20 mouse cellular contexts compared by ENCODE assay signal in the genomic region with DNA sequence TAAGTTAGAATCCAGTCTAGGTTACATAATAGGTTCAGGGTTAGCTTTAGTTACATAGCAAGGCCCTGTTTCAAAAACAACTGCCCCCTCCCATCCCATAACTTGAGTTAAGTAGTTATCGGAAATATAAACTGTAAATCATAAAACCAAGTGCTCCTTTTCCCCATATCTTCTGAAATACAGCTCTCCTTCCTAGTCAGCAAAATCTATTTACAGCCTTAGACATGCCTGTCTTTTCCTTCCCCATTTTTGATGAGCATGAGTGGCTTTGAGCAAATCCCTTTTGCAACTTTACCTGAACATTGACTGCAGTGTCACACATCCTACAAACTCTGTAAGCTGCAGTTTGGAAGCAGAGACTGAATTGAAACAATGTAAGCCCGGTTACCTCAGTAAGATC.
"Had no signal": no experiment of that assay in that cellular context is flagged by ENCODE, and none has a peak within 500 bp of the region (broad histone marks: within the 10 kb centered on the region; RNA-seq: fewer than 3 reads in every experiment).

No protein-coding gene starts in this region.

- DNase-seq: kidney, adult 11 months; kidney, adult 8-10 months; kidney, postnatal 14 days; kidney, postnatal 4 days; liver, postnatal 0 days; lung, embryonic 14.5 days; midbrain, embryonic 14.5 days; right cerebral cortex, postnatal 14 days; right cerebral cortex, postnatal 4 days; thymus, adult 2 months; thymus, postnatal 14 days; thymus, postnatal 4 days had no signal

- H3K4me1 ChIP-seq: kidney, embryonic 15.5 days; limb, embryonic 12.5 days; limb, embryonic 15.5 days; midbrain, embryonic 10.5 days had no signal

- ATAC-seq: liver, postnatal 0 days; lung, postnatal 0 days had no signal

- H3K9ac ChIP-seq: kidney, embryonic 15.5 days; limb, embryonic 12.5 days; limb, embryonic 15.5 days; liver, embryonic 14.5 days; liver, postnatal 0 days; lung, embryonic 14.5 days had no signal

- H3K4me2 ChIP-seq: kidney, embryonic 15.5 days; limb, embryonic 12.5 days; limb, embryonic 15.5 days; liver, embryonic 11.5 days; lung, embryonic 14.5 days had no signal

- H3K36me3 ChIP-seq: kidney, embryonic 15.5 days; limb, embryonic 12.5 days; limb, embryonic 15.5 days; midbrain, embryonic 10.5 days had no signal

- H3K27ac ChIP-seq: kidney, embryonic 15.5 days; limb, embryonic 12.5 days; limb, embryonic 15.5 days; liver, embryonic 14.5 days; midbrain, embryonic 10.5 days; stomach, postnatal 0 days had no signal

- H3K4me3 ChIP-seq: kidney, embryonic 15.5 days; limb, embryonic 12.5 days; limb, embryonic 15.5 days; midbrain, embryonic 10.5 days had no signal

- H3K27me3 ChIP-seq: kidney, embryonic 15.5 days; limb, embryonic 12.5 days; limb, embryonic 15.5 days had no signal

- H3K9me3 ChIP-seq: kidney, embryonic 15.5 days; limb, embryonic 12.5 days; limb, embryonic 15.5 days; midbrain, embryonic 10.5 days had no signal
